Mouse (Mus musculus) ES-E14 (cell line): ENCODE measurements around the gene Junb. TPM values are rescaled to one million over a fixed set of nuclear protein-coding genes. Genes with fewer than 3 reads are reported as not detected.

Experiments
- DNase-seq: peaks from one replicate; pipeline ENCODE4 v3.0.0-alpha.2; 2013; ENCODE audit warnings: low read depth, low spot score
- H3K27ac ChIP-seq: 2 replicates; pipeline ENCODE4 v1.5.1; 2012; ENCODE audit warnings: low read depth, mild to moderate bottlenecking, low read length, moderate library complexity, mixed read lengths; ENCODE audit not compliant: poor library complexity, insufficient read depth, severe bottlenecking
- H3K36me3 ChIP-seq: 2 replicates; pipeline ENCODE4 v1.6.1; 2012; ENCODE audit warnings: mild to moderate bottlenecking, low read length, moderate library complexity, mixed read lengths; ENCODE audit not compliant: control insufficient read depth, poor library complexity, insufficient read depth, severe bottlenecking
- H3K4me1 ChIP-seq, 2 experiments: fragments of 150-350 bp in 1 of 2; sonication (generic) in 1 of 2; 2 replicates each; pipeline ENCODE4 v1.6.1; 2012; ENCODE audit warnings: low read length in 2 of 2, mild to moderate bottlenecking in 1 of 2, mixed read lengths in 1 of 2; ENCODE audit not compliant: control insufficient read depth in 2 of 2, insufficient read depth in 2 of 2, poor library complexity in 1 of 2
- H3K4me3 ChIP-seq, 2 experiments: fragments of 150-350 bp in 1 of 2; sonication (generic) in 1 of 2; 2 replicates each; pipeline ENCODE4 v1.5.1; 2012; ENCODE audit warnings: low read length in 2 of 2, low read depth in 1 of 2, mild to moderate bottlenecking in 1 of 2, mixed read lengths in 1 of 2; ENCODE audit not compliant: insufficient read depth in 1 of 2, poor library complexity in 1 of 2, severe bottlenecking in 1 of 2
- H3K9ac ChIP-seq: 2 replicates; pipeline ENCODE4 v1.6.1; 2012; ENCODE audit warnings: low read depth, mild to moderate bottlenecking, low read length, mixed read lengths; ENCODE audit not compliant: poor library complexity, insufficient read depth, severe bottlenecking
- H3K9me3 ChIP-seq: fragments of 150-350 bp; sonication (generic); 2 replicates; pipeline ENCODE4 v1.6.1; 2012; ENCODE audit warnings: low read depth, mild to moderate bottlenecking, low read length; ENCODE audit not compliant: control insufficient read depth, insufficient read depth
- CHD2 ChIP-seq: IDR thresholded peaks from 2 replicates; pipeline ENCODE4 v1.6.1; 2014; ENCODE audit warnings: mild to moderate bottlenecking, low read depth, low read length, inconsistent platforms
- HCFC1 ChIP-seq: IDR thresholded peaks from 2 replicates; pipeline ENCODE4 v1.6.1; 2012; ENCODE audit warnings: low read length, inconsistent platforms, borderline replicate concordance; ENCODE audit not compliant: insufficient read depth
- MAFK ChIP-seq: IDR thresholded peaks from 2 replicates; pipeline ENCODE4 v1.6.1; 2014; ENCODE audit warnings: mild to moderate bottlenecking, low read depth, low read length, inconsistent platforms; ENCODE audit not compliant: insufficient read depth
- ZC3H11A ChIP-seq: IDR thresholded peaks from 2 replicates; pipeline ENCODE4 v1.6.1; 2012; ENCODE audit warnings: low read depth, mild to moderate bottlenecking, inconsistent platforms, low read length, borderline replicate concordance
- ZNF384 ChIP-seq: IDR thresholded peaks from 2 replicates; pipeline ENCODE4 v1.6.1; 2012; ENCODE audit warnings: low read depth, low read length, inconsistent platforms
- in situ Hi-C, 2 experiments: fragments of 600-800 bp; cut with MboI; formaldehyde crosslinking; loops; one replicate each; pipeline ENCODE4 v1.15.1; 2025; ENCODE audit warnings: low sequenced_read_pairs in 2 of 2, inconsistent platforms in 1 of 2; ENCODE audit not compliant: unreplicated experiment in 2 of 2
- total RNA-seq: library from RNA; depleted of rRNA; stranded (reverse); fragments of 300-350 nt; gene quantifications from 2 replicates; pipeline ENCODE4 v1.2.3, GENCODE M21; 2012

Gene Junb
- total RNA-seq, 1 experiment, result 57.6 TPM

DNA sequence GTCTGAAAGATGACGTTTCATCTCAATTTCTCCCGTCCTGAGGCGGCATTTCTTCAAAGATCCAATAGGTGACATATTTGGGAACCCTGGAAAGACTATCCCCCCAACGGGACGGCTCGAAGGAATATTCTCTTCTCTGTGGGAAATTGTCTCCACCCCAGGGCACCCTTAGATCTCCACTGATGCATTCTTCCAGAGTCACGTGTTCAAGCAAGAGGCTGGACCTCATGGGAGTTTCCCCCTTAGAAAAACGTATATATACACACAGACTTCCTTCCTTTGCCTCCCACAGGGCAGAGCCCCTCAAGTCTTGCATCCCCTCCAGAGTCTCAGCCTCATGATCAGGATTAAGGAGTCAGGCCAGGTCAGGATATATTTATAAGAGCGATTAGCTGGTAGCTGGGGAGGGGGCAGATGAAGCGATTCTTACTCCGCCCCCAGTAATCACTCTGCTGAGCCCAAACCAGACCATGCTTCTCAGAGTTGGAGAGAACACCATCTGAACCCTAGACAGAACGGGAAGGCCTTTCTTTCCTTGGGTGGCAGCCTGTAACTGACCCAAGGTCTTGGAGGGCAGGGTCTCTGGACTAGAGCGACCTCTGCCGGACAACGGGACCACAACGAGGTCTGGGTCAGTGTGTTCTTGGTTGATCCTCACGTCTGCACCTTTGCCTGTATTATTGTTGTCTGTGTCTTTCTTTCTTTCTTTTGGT, 31.8 kb downstream of the Junb start, which contains the start of gene Rtbdn:
Rtbdn (plus strand) TSS at position 464 of the 713 bp plus-strand sequence.
- Histone ChIP-seq H3K4me1 (peaks cover 2 to 5% of the 10 kb centered on the region in 2 experiments; a peak in 1 of 4 replicates), H3K36me3 (no peaks in the 10 kb centered on the region), H3K4me3 (peak within 1 kb of the TSS; percentile 72 to 93), H3K27ac (peak within 1 kb of the TSS; percentile 36; the same call in 1 of the 2 replicates), H3K9me3 (no peaks in the 10 kb centered on the region), H3K9ac (peak within 1 kb of the TSS; percentile 40; the same call in 1 of the 2 replicates)
- no peak for DNase-seq
- TF ChIP-seq MAFK (no peak), ZNF384 (no peak), HCFC1 (no peak), ZC3H11A (no peak), CHD2 (no peak)
- in situ Hi-C loops, result no loop called here

DNA sequence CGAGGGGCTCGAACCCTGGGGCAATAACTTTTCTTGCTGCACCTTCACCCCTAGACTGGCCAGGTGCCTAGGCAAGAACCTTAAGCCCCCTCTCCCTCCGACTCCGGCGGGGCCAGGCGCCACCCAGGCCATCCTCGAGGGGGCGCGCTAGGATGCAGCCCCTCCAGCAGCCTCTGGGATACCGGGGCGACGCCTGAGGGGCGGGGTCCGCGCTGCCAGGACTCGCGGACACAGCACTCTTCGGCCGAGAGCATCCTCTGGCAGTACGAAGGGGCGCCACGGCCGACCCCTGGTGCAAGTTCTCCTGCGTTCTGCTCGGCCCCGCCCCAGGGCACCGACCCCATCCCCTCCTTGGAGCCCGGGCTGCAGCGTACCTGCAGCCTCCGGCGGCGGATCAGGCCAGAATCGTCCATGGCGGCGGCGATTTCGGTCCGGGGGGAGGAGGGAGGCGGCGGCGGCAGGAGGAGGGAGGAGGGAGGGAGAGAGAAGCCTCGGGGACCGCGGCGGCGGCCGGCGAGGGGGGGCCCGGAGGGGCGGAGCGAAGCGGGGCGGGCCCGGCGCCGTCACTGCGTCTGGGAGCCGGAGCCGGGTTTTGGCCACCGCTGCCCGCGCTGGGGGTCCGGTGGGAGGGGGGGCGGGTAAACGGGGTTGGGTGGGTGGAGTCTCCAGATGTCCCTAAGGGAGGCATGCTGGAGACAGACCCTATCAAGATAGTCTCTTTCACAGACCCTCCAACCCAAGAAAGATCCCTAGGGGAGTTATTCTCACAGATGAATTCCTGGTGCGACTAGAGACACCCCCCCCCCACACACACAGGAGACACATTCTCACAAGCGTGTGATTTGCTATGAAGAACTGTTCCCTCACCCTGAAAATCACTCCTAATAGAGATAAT, 32.6 kb downstream of the Junb start:
- Histone ChIP-seq H3K27ac (peak overlapping the region; percentile 36; the same call in 1 of the 2 replicates), H3K4me1 (peaks cover 2 to 5% of the 10 kb centered on the region in 2 experiments; a peak in 1 of 4 replicates), H3K36me3 (no peaks in the 10 kb centered on the region), H3K4me3 (peak overlapping the region; percentile 72 to 93), H3K9me3 (no peaks in the 10 kb centered on the region), H3K9ac (peak overlapping the region; percentile 40; the same call in 1 of the 2 replicates)
- no peak for DNase-seq
- in situ Hi-C loops, result no loop called here
- TF ChIP-seq MAFK (no peak), ZNF384 (no peak), HCFC1 (no peak), ZC3H11A (no peak), CHD2 (no peak)

DNA sequence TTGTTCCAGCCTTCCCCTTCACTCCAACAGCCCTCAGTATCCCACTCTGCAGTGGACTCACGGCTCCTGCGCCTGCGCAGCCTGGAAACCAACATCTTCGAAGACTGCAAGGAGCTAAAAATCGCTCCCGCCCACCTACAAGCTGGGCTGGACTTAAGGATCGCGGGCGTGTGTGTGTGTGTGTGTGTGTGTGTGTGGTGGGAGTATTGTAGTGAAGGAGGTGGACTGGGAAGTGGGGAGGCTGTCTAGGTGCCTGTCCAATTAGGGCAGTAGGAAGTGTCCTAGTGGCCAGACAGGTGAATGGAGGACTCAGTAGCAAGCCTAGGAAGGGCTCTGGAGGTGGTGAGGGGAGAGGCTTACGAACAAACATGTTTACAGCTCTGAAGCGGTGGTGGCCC, 33.3 kb downstream of the Junb start:
- Histone ChIP-seq H3K4me1 (peaks cover 2 to 5% of the 10 kb centered on the region in 2 experiments; a peak in 1 of 4 replicates), H3K4me3 (peak overlapping the region; percentile 72 to 93), H3K9me3 (no peaks in the 10 kb centered on the region), H3K36me3 (no peaks in the 10 kb centered on the region), H3K27ac (no peak overlapping the region), H3K9ac (no peak overlapping the region)
- no peak for DNase-seq
- in situ Hi-C loops, result no loop called here
- TF ChIP-seq CHD2 (no peak), ZC3H11A (no peak), MAFK (no peak), HCFC1 (no peak), ZNF384 (no peak)

DNA sequence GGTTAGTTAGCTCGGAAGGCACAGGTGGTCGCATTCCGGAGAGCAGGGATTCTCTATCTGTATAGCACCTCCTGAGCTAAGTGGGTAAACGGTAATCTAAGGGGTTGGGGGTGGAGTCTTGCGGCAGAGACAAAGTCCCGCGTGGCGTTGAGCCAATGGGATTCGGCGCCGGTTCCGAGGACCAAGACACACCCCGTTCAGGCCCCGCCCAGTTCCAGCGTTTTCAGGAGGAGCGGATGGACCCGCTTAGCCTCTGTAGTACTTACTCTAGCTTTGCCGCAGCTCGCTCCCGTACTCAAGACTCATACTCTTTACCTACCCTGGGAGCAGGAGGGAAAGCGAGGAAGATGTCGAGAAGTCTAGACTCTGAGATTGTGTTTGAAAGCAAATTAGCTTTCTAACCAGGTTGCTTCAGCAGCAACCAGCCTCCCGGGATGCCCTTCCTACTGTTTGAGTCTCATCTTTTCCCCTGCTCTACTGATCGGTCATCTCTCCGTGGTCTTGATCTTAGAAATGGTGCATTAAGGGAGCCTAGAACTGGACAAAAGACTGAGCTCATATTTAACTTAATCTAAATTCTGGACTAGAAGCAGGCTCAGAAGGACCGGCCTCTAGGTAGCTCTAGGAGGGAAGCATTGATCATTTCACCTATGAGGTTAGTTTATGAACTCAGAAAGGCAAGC, 33.9 kb downstream of the Junb start:
- no peaks in the 10 kb centered on the region for H3K36me3 ChIP-seq
- TF ChIP-seq ZC3H11A, result no peak
- no peak for TF ChIP-seq CHD2
- no peak for TF ChIP-seq MAFK
- no peak for TF ChIP-seq HCFC1
- TF ChIP-seq ZNF384, result no peak
- H3K9ac ChIP-seq, result no peak overlapping the region
- peak overlapping the region in 1 of 2 experiments; percentile 72; a peak in 3 of 4 replicates for H3K4me3 ChIP-seq
- H3K27ac ChIP-seq, result no peak overlapping the region
- in situ Hi-C loops, result no loop called here
- peak; percentile 81 for DNase-seq
- no peaks in the 10 kb centered on the region for H3K9me3 ChIP-seq
- H3K4me1 ChIP-seq, result peaks cover 2 to 5% of the 10 kb centered on the region in 2 experiments; a peak in 1 of 4 replicates
